Comparison of ENCODE assay signal across 16 mouse cellular contexts in genomic region chr6:75145976-75146375, GRCm38 (mm10).
"Had no signal": no experiment of that assay in that cellular context is flagged by ENCODE, and none has a peak within 500 bp of the region (broad histone marks: within the 10 kb centered on the region; RNA-seq: fewer than 3 reads in every experiment).

No protein-coding gene starts in this region.

- H3K9ac ChIP-seq: neural tube, embryonic 13.5 days; neural tube, embryonic 15.5 days; stomach, embryonic 15.5 days had no signal

- H3K4me3 ChIP-seq: neural tube, embryonic 13.5 days; neural tube, embryonic 15.5 days; stomach, embryonic 15.5 days had no signal

- H3K36me3 ChIP-seq: neural tube, embryonic 13.5 days; neural tube, embryonic 15.5 days; stomach, embryonic 15.5 days had no signal

- H3K27ac ChIP-seq: neural tube, embryonic 13.5 days; neural tube, embryonic 15.5 days; stomach, embryonic 15.5 days; stomach, postnatal 0 days had no signal

- H3K9me3 ChIP-seq: neural tube, embryonic 13.5 days; neural tube, embryonic 15.5 days; stomach, embryonic 15.5 days had no signal

- DNase-seq: retina, postnatal 1 day; right cerebral cortex, adult 18-20 months; right cerebral cortex, postnatal 14 days; right cerebral cortex, postnatal 25 days; right cerebral cortex, postnatal 4 days; spleen, adult 18-20 months; thymus, adult 18-20 months; thymus, adult 2 months; thymus, postnatal 14 days; thymus, postnatal 25 days; thymus, postnatal 36 days; thymus, postnatal 4 days had no signal

- H3K4me1 ChIP-seq: neural tube, embryonic 13.5 days; neural tube, embryonic 15.5 days; stomach, embryonic 15.5 days had no signal
